Mouse (Mus musculus) cortical plate, adult 2 months (tissue): ENCODE measurements at regions not wholly inside any gene's neighbourhood (a gene's known extent, or its start where the extent isn't known, plus 50 kb on each side); places are given as distances from the start of the nearest gene placed in this dataset.

Source experiments
- CTCF ChIP-seq: fragments of 200-500 bp; IDR thresholded peaks from 2 replicates; pipeline ENCODE4 v1.5.1; 2011; ENCODE audit warnings: mild to moderate bottlenecking, control low read depth, low read length; ENCODE audit not compliant: insufficient read depth; ENCODE audit errors: extremely low read depth
- POLR2A ChIP-seq: fragments of 200-500 bp; IDR thresholded peaks from 2 replicates; pipeline ENCODE4 v1.6.1; 2011; ENCODE audit warnings: mild to moderate bottlenecking, low read length, control low read depth; ENCODE audit not compliant: insufficient read depth; ENCODE audit errors: extremely low read depth

- TF ChIP-seq POLR2A = no peak
- no peak for TF ChIP-seq CTCF
Observed at GRCm38 (mm10) chr13:48106946-48107345, 154.1 kb upstream of the Id4 start.
